13 mouse cellular contexts compared by ENCODE assay signal in genomic region chr2:174118141-174118540, GRCm38 (mm10). TPM values are rescaled to one million over a fixed set of nuclear protein-coding genes. Genes with fewer than 3 reads are reported as not detected.
A peak's percentile ranks its signal among the peaks of the same experiment; 100 is the strongest.
DNase-seq lines count a peak whose midpoint lies in the region; ATAC-seq and TF ChIP-seq lines count a peak whose summit lies in the region.
"Had no signal": no experiment of that assay in that cellular context is flagged by ENCODE, and none has a peak within 500 bp of the region (broad histone marks: within the 10 kb centered on the region; RNA-seq: fewer than 3 reads in every experiment).

No protein-coding gene starts in this region.

- TF ChIP-seq CTCF in lung, embryonic 14.5 days (IDR thresholded peaks at IDR 0.05; ENCODE audit: low read depth), result peak; percentile 48

- H3K9me3 ChIP-seq in lung, embryonic 14.5 days (ENCODE audit: low read depth, low read length), result no peaks in the 10 kb centered on the region
- H3K9me3 ChIP-seq in forebrain, embryonic 15.5 days, result no peaks in the 10 kb centered on the region
- H3K9me3 ChIP-seq in midbrain, embryonic 11.5 days (ENCODE audit: control insufficient read depth, low read length), result no peaks in the 10 kb centered on the region
- H3K9me3 ChIP-seq: liver, embryonic 15.5 days had no signal

- no peak overlapping the region for H3K9ac ChIP-seq in lung, embryonic 14.5 days
- no peak overlapping the region for H3K9ac ChIP-seq in forebrain, embryonic 15.5 days (replicated peaks)
- no peak overlapping the region for H3K9ac ChIP-seq in midbrain, embryonic 11.5 days (ENCODE audit: low read length)
- H3K9ac ChIP-seq: liver, embryonic 15.5 days had no signal

- no peaks in the 10 kb centered on the region for H3K4me1 ChIP-seq in lung, embryonic 14.5 days (ENCODE audit: insufficient read depth)
- no peaks in the 10 kb centered on the region for H3K4me1 ChIP-seq in forebrain, embryonic 15.5 days
- no peaks in the 10 kb centered on the region for H3K4me1 ChIP-seq in midbrain, embryonic 11.5 days (ENCODE audit: control insufficient read depth, insufficient read depth, low read length)
- H3K4me1 ChIP-seq: liver, embryonic 15.5 days had no signal

- no peak overlapping the region for H3K27ac ChIP-seq in lung, embryonic 14.5 days (ENCODE audit: low read depth)
- no peak overlapping the region for H3K27ac ChIP-seq in forebrain, embryonic 15.5 days (replicated peaks)
- no peak overlapping the region for H3K27ac ChIP-seq in midbrain, embryonic 11.5 days (ENCODE audit: low read depth, low read length)
- H3K27ac ChIP-seq: liver, embryonic 15.5 days had no signal

- ATAC-seq in lung, embryonic 14.5 days (ENCODE audit: insufficient read depth), result no peak
- peak; percentile 56; the same call in 1 of the 2 replicates for ATAC-seq in forebrain, embryonic 15.5 days (replicated peaks)
- peak; percentile 39 for ATAC-seq in midbrain, embryonic 11.5 days (ENCODE audit: low FRiP score)

- peaks cover 82% of the 10 kb centered on the region for H3K36me3 ChIP-seq in lung, embryonic 14.5 days (ENCODE audit: insufficient read depth)
- peaks cover 5% of the 10 kb centered on the region; the same call in 1 of the 2 replicates for H3K36me3 ChIP-seq in forebrain, embryonic 15.5 days
- peaks cover 5% of the 10 kb centered on the region for H3K36me3 ChIP-seq in midbrain, embryonic 11.5 days (ENCODE audit: control insufficient read depth, insufficient read depth, low read length)

- H3K27me3 ChIP-seq in lung, embryonic 14.5 days (ENCODE audit: insufficient read depth, low read length), result no peaks in the 10 kb centered on the region
- H3K27me3 ChIP-seq in forebrain, embryonic 15.5 days, result no peaks in the 10 kb centered on the region
- no peaks in the 10 kb centered on the region for H3K27me3 ChIP-seq in midbrain, embryonic 11.5 days (ENCODE audit: control insufficient read depth, insufficient read depth, low read length)
- H3K27me3 ChIP-seq: liver, embryonic 15.5 days had no signal

- no peak overlapping the region for H3K4me3 ChIP-seq in lung, embryonic 14.5 days (ENCODE audit: low read depth, low read length)
- no peak overlapping the region for H3K4me3 ChIP-seq in forebrain, embryonic 15.5 days
- no peak overlapping the region for H3K4me3 ChIP-seq in midbrain, embryonic 11.5 days (ENCODE audit: low read depth, low read length)
- H3K4me3 ChIP-seq: liver, embryonic 15.5 days had no signal

- WGBS in lung, embryonic 14.5 days, result 53% methylated on average over 11 of the region's 11 CpGs
- 50% methylated on average over 11 of the region's 11 CpGs for WGBS in forebrain, embryonic 15.5 days
- WGBS in midbrain, embryonic 11.5 days, result 56% methylated on average over 11 of the region's 11 CpGs

- no peak overlapping the region for H3K4me2 ChIP-seq in lung, embryonic 14.5 days
- H3K4me2 ChIP-seq in forebrain, embryonic 15.5 days (replicated peaks), result no peak overlapping the region
- no peak overlapping the region for H3K4me2 ChIP-seq in midbrain, embryonic 11.5 days
- H3K4me2 ChIP-seq: liver, embryonic 15.5 days had no signal

- peak; percentile 39 for DNase-seq in lung, embryonic 14.5 days
- DNase-seq in lung, postnatal 14 days, result no peak
- no peak for DNase-seq in midbrain, embryonic 11.5 days (ENCODE audit: low spot score, missing footprints)
- DNase-seq in retina, embryonic 14.5 days (ENCODE audit: low spot score), result peak; percentile 62
- no peak for DNase-seq in MN1 (ENCODE audit: low spot score)
- DNase-seq in adrenal gland, adult 8-10 months, result no peak
- no peak for DNase-seq in kidney, postnatal 36 days
- DNase-seq: cerebellum, adult 9-10 months; heart, postnatal 14 days; kidney, postnatal 25 days; thymus, postnatal 4 days had no signal

RNA-seq across cellular contexts. Expression of gene Npepl1, which starts 8.0 kb away (rescaled TPM):
- polyA plus RNA-seq in lung, embryonic 14.5 days (2014; fragmentation: Nextera tagmentation; extraction: Ambion mirVana), result 56.5 and 56.8 TPM in 2 replicates
- 20.9 and 21.3 TPM in 2 replicates for polyA plus RNA-seq in forebrain, embryonic 15.5 days (2015; fragmentation: Nextera tagmentation; extraction: Ambion mirVana)
- 30.5 and 34.0 TPM in 2 replicates for polyA plus RNA-seq in midbrain, embryonic 11.5 days (2014; fragmentation: Nextera tagmentation; extraction: Ambion mirVana)
- 10 to 100 TPM; 57.3 to 68.1 (median 62.5) TPM for total RNA-seq in adrenal gland, adult 8-10 months (2022)

RNA-seq across cellular contexts. Expression of gene Stx16, which starts 42.0 kb away (rescaled TPM):
- 9.6 and 10.3 TPM in 2 replicates for polyA plus RNA-seq in lung, embryonic 14.5 days (2014; fragmentation: Nextera tagmentation; extraction: Ambion mirVana)
- polyA plus RNA-seq in forebrain, embryonic 15.5 days (2015; fragmentation: Nextera tagmentation; extraction: Ambion mirVana), result 17.1 and 17.4 TPM in 2 replicates
- polyA plus RNA-seq in midbrain, embryonic 11.5 days (2014; fragmentation: Nextera tagmentation; extraction: Ambion mirVana), result 8.1 and 9.3 TPM in 2 replicates
- total RNA-seq in adrenal gland, adult 8-10 months (2022), result 10 to 100 TPM; 52.0 to 61.3 (median 55.4) TPM

Comparison
In these comparisons a context has a peak if more than half of its experiments do, and no peak if none do; other contexts are left out.
1. DNase-seq: peak in lung, embryonic 14.5 days (single experiment) and retina, embryonic 14.5 days (single experiment); none in lung, postnatal 14 days (single experiment), midbrain, embryonic 11.5 days (single experiment), MN1 (single experiment), adrenal gland, adult 8-10 months (single experiment) and kidney, postnatal 36 days (0 of 2).